Mouse (Mus musculus): ENCODE results near the gene Prkce.

- no peak for TF ChIP-seq POLR2A (IDR thresholded peaks at IDR 0.05; ENCODE audit: insufficient read length, low read depth)
- no peak for TF ChIP-seq USF1 (IDR thresholded peaks at IDR 0.05; ENCODE audit: low read depth)
- TF ChIP-seq E2F4 (IDR thresholded peaks at IDR 0.05; ENCODE audit: insufficient read depth), result no peak
- no peak for TF ChIP-seq MAX (IDR thresholded peaks at IDR 0.05; ENCODE audit: low read depth)
- TF ChIP-seq POLR2AphosphoS2 (IDR thresholded peaks at IDR 0.05; ENCODE audit: insufficient read length, low read depth), result no peak
Observed at GRCm38 (mm10) chr17:86125908-86126307, 41.7 kb upstream of the Prkce start.
